Comparison of ENCODE assay signal across 8 mouse cellular contexts in genomic region chr7:127498407-127498806, GRCm38 (mm10). TPM values are rescaled to one million over a fixed set of nuclear protein-coding genes. Genes with fewer than 3 reads are reported as not detected.
A peak's percentile ranks its signal among the peaks of the same experiment; 100 is the strongest.
DNase-seq lines count a peak whose midpoint lies in the region; ATAC-seq and TF ChIP-seq lines count a peak whose summit lies in the region.
"Had no signal": no experiment of that assay in that cellular context is flagged by ENCODE, and none has a peak within 500 bp of the region (broad histone marks: within the 10 kb centered on the region; RNA-seq: fewer than 3 reads in every experiment).

No protein-coding gene starts in this region.

- no peak overlapping the region for H3K4me2 ChIP-seq in kidney, embryonic 15.5 days
- H3K4me2 ChIP-seq in liver, embryonic 13.5 days, result no peak overlapping the region
- H3K4me2 ChIP-seq: limb, embryonic 13.5 days had no signal

- no peak overlapping the region for H3K9ac ChIP-seq in kidney, embryonic 15.5 days
- no peak overlapping the region for H3K9ac ChIP-seq in MEL (ENCODE audit: control insufficient read depth, low read depth, low read length, poor library complexity, severe bottlenecking)
- H3K9ac ChIP-seq in liver, embryonic 13.5 days, result no peak overlapping the region
- H3K9ac ChIP-seq: limb, embryonic 13.5 days had no signal

- H3K9me3 ChIP-seq in kidney, embryonic 15.5 days (replicated peaks), result no peaks in the 10 kb centered on the region
- no peaks in the 10 kb centered on the region for H3K9me3 ChIP-seq in MEL (replicated peaks; ENCODE audit: insufficient read depth, low read length)
- H3K9me3 ChIP-seq in liver, embryonic 13.5 days (replicated peaks), result no peaks in the 10 kb centered on the region
- H3K9me3 ChIP-seq: limb, embryonic 13.5 days had no signal

- H3K79me2 ChIP-seq in MEL (ENCODE audit: control insufficient read depth, insufficient read depth, low read length, poor library complexity), result no peaks in the 10 kb centered on the region

- 44% methylated on average over 3 of the region's 3 CpGs for WGBS in kidney, adult 2 months
- WGBS in kidney, embryonic 15.5 days, result 34% methylated on average over 3 of the region's 3 CpGs
- 37% methylated on average over 3 of the region's 3 CpGs for WGBS in liver, embryonic 13.5 days (ENCODE audit: insufficient replicate concordance)

- no peaks in the 10 kb centered on the region for H3K36me3 ChIP-seq in kidney, adult 2 months (ENCODE audit: control insufficient read depth, insufficient read depth, low read length)
- no peaks in the 10 kb centered on the region for H3K36me3 ChIP-seq in kidney, embryonic 15.5 days
- H3K36me3 ChIP-seq in MEL (ENCODE audit: control insufficient read depth in 1 of 2, insufficient read depth in 2 of 2, low read length in 2 of 2), result no peaks in the 10 kb centered on the region; a peak in 1 of 4 replicates
- no peaks in the 10 kb centered on the region for H3K36me3 ChIP-seq in liver, embryonic 13.5 days
- H3K36me3 ChIP-seq: limb, embryonic 13.5 days had no signal

- TF ChIP-seq POLR2A in kidney, adult 2 months (IDR thresholded peaks at IDR 0.05; ENCODE audit: low read depth, low read length), result no peak
- TF ChIP-seq POLR2A in MEL (IDR thresholded peaks at IDR 0.05; ENCODE audit: control insufficient read depth in 1 of 2, insufficient read depth in 1 of 2, low read depth in 1 of 2, low read length in 2 of 2, poor library complexity in 1 of 2), result no peak

- no peak for TF ChIP-seq EP300 in MEL (IDR thresholded peaks at IDR 0.05; ENCODE audit: low read depth in 1 of 2, low read length in 2 of 2)

- peak; percentile 71 for TF ChIP-seq RAD21 in MEL (IDR thresholded peaks at IDR 0.05; ENCODE audit: low read depth, low read length)

- H3K27ac ChIP-seq in kidney, adult 2 months (ENCODE audit: insufficient read depth, low read depth, low read length), result no peak overlapping the region
- no peak overlapping the region for H3K27ac ChIP-seq in kidney, embryonic 15.5 days
- H3K27ac ChIP-seq in MEL (ENCODE audit: control insufficient read depth, low read depth, low read length), result no peak overlapping the region
- H3K27ac ChIP-seq in liver, embryonic 13.5 days, result no peak overlapping the region
- H3K27ac ChIP-seq: limb, embryonic 13.5 days had no signal

- peak; percentile 63 for DNase-seq in kidney, adult 2 months
- DNase-seq in MEL (ENCODE audit: low read depth, low spot score), result peak; percentile 72
- peak; percentile 40 for DNase-seq in c-Kit-positive CD71-positive TER-119-positive erythroid progenitor cells, embryonic 14.5 days (ENCODE audit: low spot score)
- DNase-seq in liver, embryonic 13.5 days, result peak; percentile 31
- DNase-seq in thymus, postnatal 0 days (ENCODE audit: low spot score), result peak; percentile 75
- no peak for DNase-seq in layer of hippocampus, adult 9-11 months

- H3K4me3 ChIP-seq in kidney, adult 2 months (ENCODE audit: insufficient read depth, low read depth, low read length), result no peak overlapping the region
- no peak overlapping the region for H3K4me3 ChIP-seq in kidney, embryonic 15.5 days (replicated peaks)
- no peak overlapping the region for H3K4me3 ChIP-seq in MEL (ENCODE audit: control insufficient read depth in 1 of 2, insufficient read depth in 1 of 2, low read depth in 2 of 2, low read length in 2 of 2)
- H3K4me3 ChIP-seq in liver, embryonic 13.5 days (replicated peaks), result no peak overlapping the region
- H3K4me3 ChIP-seq: limb, embryonic 13.5 days had no signal

- no peaks in the 10 kb centered on the region for H3K4me1 ChIP-seq in kidney, adult 2 months (ENCODE audit: control insufficient read depth, insufficient read depth, low read length)
- H3K4me1 ChIP-seq in kidney, embryonic 15.5 days, result no peaks in the 10 kb centered on the region
- H3K4me1 ChIP-seq in MEL (ENCODE audit: control insufficient read depth in 1 of 2, insufficient read depth in 2 of 2, low read length in 2 of 2), result no peaks in the 10 kb centered on the region
- no peaks in the 10 kb centered on the region for H3K4me1 ChIP-seq in liver, embryonic 13.5 days (replicated peaks)
- H3K4me1 ChIP-seq: limb, embryonic 13.5 days had no signal

- no peaks in the 10 kb centered on the region for H3K27me3 ChIP-seq in kidney, adult 2 months (replicated peaks; ENCODE audit: control insufficient read depth, insufficient read depth, low read length)
- no peaks in the 10 kb centered on the region for H3K27me3 ChIP-seq in kidney, embryonic 15.5 days
- no peaks in the 10 kb centered on the region for H3K27me3 ChIP-seq in MEL (ENCODE audit: control insufficient read depth in 1 of 2, insufficient read depth in 2 of 2, low read length in 2 of 2)
- no peaks in the 10 kb centered on the region for H3K27me3 ChIP-seq in liver, embryonic 13.5 days
- H3K27me3 ChIP-seq: limb, embryonic 13.5 days had no signal

- no peak for ATAC-seq in kidney, embryonic 15.5 days (replicated peaks; ENCODE audit: low FRiP score)
- 0 out of 2 replicates have a peak, but pooled peaks have one; percentile 51 for ATAC-seq in liver, embryonic 13.5 days (ENCODE audit: low read depth)

- TF ChIP-seq CTCF in kidney, adult 2 months (conservative IDR thresholded peaks at IDR 0.05; ENCODE audit: insufficient read depth, insufficient read length, low read depth, low read length), result peak; percentile 53
- peak; percentile 47 to 84 (median 61) for TF ChIP-seq CTCF in MEL (IDR thresholded peaks at IDR 0.05 in 2 of 3, conservative IDR thresholded peaks at IDR 0.05 in 1 of 3; ENCODE audit: control insufficient read depth in 1 of 3, insufficient read depth in 1 of 3, low read depth in 2 of 3, low read length in 3 of 3, poor library complexity in 1 of 3, severe bottlenecking in 1 of 3)

TF ChIP-seq in MEL, 35 proteins besides CTCF, POLR2A, EP300 and RAD21:
- no peak for TF ChIP-seq TCF12 (IDR thresholded peaks at IDR 0.05; ENCODE audit: low read depth, low read length)
- peak; percentile 56 for TF ChIP-seq ZC3H11A (IDR thresholded peaks at IDR 0.05; ENCODE audit: low read depth, low read length)
- peak; percentile 84 for TF ChIP-seq SMC3 (IDR thresholded peaks at IDR 0.05; ENCODE audit: low read depth, low read length)

RNA-seq across cellular contexts. Expression of gene Srcap, which starts 13.4 kb away (rescaled TPM):
- 17.0 and 18.6 TPM in 2 replicates for polyA plus RNA-seq in kidney, adult 2 months (2012; rRNA removed)
- 54.6 and 57.9 TPM in 2 replicates for polyA plus RNA-seq in kidney, embryonic 15.5 days (2015; fragmentation: Nextera tagmentation; extraction: Ambion mirVana)
- 20.3 and 22.3 TPM in 2 replicates for total RNA-seq in MEL (2012; rRNA removed)
- 10 to 100 TPM; 34.3 to 45.1 TPM for polyA plus RNA-seq in MEL (2012; ENCODE audit: insufficient read depth in 1 of 2, insufficient read length in 2 of 2, low read depth in 1 of 2, low replicate concordance in 2 of 2, missing spikeins in 1 of 2)
- polyA plus RNA-seq in liver, embryonic 13.5 days (2015; fragmentation: Nextera tagmentation; extraction: Ambion mirVana), result 12.6 and 14.5 TPM in 2 replicates
- 22.2 and 29.8 TPM in 2 replicates for polyA plus RNA-seq in thymus, postnatal 0 days (2015; fragmentation: Nextera tagmentation; extraction: Ambion mirVana)

RNA-seq across cellular contexts. Expression of gene Fbrs, which starts 19.4 kb away (rescaled TPM):
- 19.1 and 23.7 TPM in 2 replicates for polyA plus RNA-seq in kidney, adult 2 months (2012; rRNA removed)
- polyA plus RNA-seq in kidney, embryonic 15.5 days (2015; fragmentation: Nextera tagmentation; extraction: Ambion mirVana), result 10.2 and 11.9 TPM in 2 replicates
- 7.5 TPM in 2 replicates for total RNA-seq in MEL (2012; rRNA removed)
- 10 to 100 TPM in 1 of 2 experiments, not detected in 1; 53.3 TPM for polyA plus RNA-seq in MEL (2012; ENCODE audit: insufficient read depth in 1 of 2, insufficient read length in 2 of 2, low read depth in 1 of 2, low replicate concordance in 2 of 2, missing spikeins in 1 of 2)
- polyA plus RNA-seq in liver, embryonic 13.5 days (2015; fragmentation: Nextera tagmentation; extraction: Ambion mirVana), result 3.6 and 3.7 TPM in 2 replicates
- polyA plus RNA-seq in thymus, postnatal 0 days (2015; fragmentation: Nextera tagmentation; extraction: Ambion mirVana), result 14.6 and 20.0 TPM in 2 replicates

RNA-seq across cellular contexts. Expression of gene Gm42715, which starts 21.0 kb away (rescaled TPM):
- polyA plus RNA-seq in kidney, adult 2 months (2012; rRNA removed), result 12.5 and 13.1 TPM in 2 replicates
- 18.7 and 19.4 TPM in 2 replicates for polyA plus RNA-seq in kidney, embryonic 15.5 days (2015; fragmentation: Nextera tagmentation; extraction: Ambion mirVana)
- 9.0 and 12.0 TPM in 2 replicates for total RNA-seq in MEL (2012; rRNA removed)
- 10 to 100 TPM in 1 of 2 experiments, not detected in 1; 25.4 TPM for polyA plus RNA-seq in MEL (2012; ENCODE audit: insufficient read depth in 1 of 2, insufficient read length in 2 of 2, low read depth in 1 of 2, low replicate concordance in 2 of 2, missing spikeins in 1 of 2)
- 6.1 TPM in 2 replicates for polyA plus RNA-seq in liver, embryonic 13.5 days (2015; fragmentation: Nextera tagmentation; extraction: Ambion mirVana)
- 10.9 and 15.9 TPM in 2 replicates for polyA plus RNA-seq in thymus, postnatal 0 days (2015; fragmentation: Nextera tagmentation; extraction: Ambion mirVana)

RNA-seq across cellular contexts. Expression of gene Prr14, which starts 39.0 kb away (rescaled TPM):
- polyA plus RNA-seq in kidney, adult 2 months (2012; rRNA removed), result 58.7 and 62.6 TPM in 2 replicates
- polyA plus RNA-seq in kidney, embryonic 15.5 days (2015; fragmentation: Nextera tagmentation; extraction: Ambion mirVana), result 36.0 and 47.4 TPM in 2 replicates
- total RNA-seq in MEL (2012; rRNA removed), result 10.8 and 11.7 TPM in 2 replicates
- polyA plus RNA-seq in MEL (2012; ENCODE audit: insufficient read depth in 1 of 2, insufficient read length in 2 of 2, low read depth in 1 of 2, low replicate concordance in 2 of 2, missing spikeins in 1 of 2), result 10 to 100 TPM in 1 of 2 experiments, not detected in 1; 45.9 TPM
- polyA plus RNA-seq in liver, embryonic 13.5 days (2015; fragmentation: Nextera tagmentation; extraction: Ambion mirVana), result 19.4 and 24.0 TPM in 2 replicates
- polyA plus RNA-seq in thymus, postnatal 0 days (2015; fragmentation: Nextera tagmentation; extraction: Ambion mirVana), result 51.0 and 54.6 TPM in 2 replicates

RNA-seq across cellular contexts. Expression of gene Zfp689, which starts 49.4 kb away (rescaled TPM):
- polyA plus RNA-seq in kidney, adult 2 months (2012; rRNA removed), result 3.0 and 3.4 TPM in 2 replicates
- polyA plus RNA-seq in kidney, embryonic 15.5 days (2015; fragmentation: Nextera tagmentation; extraction: Ambion mirVana), result 8.1 and 8.9 TPM in 2 replicates
- total RNA-seq in MEL (2012; rRNA removed), result 4.0 and 4.9 TPM in 2 replicates
- 1 to 10 TPM in 1 of 2 experiments, not detected in 1; 7.2 TPM for polyA plus RNA-seq in MEL (2012; ENCODE audit: insufficient read depth in 1 of 2, insufficient read length in 2 of 2, low read depth in 1 of 2, low replicate concordance in 2 of 2, missing spikeins in 1 of 2)
- 2.2 and 2.4 TPM in 2 replicates for polyA plus RNA-seq in liver, embryonic 13.5 days (2015; fragmentation: Nextera tagmentation; extraction: Ambion mirVana)
- 4.3 and 4.7 TPM in 2 replicates for polyA plus RNA-seq in thymus, postnatal 0 days (2015; fragmentation: Nextera tagmentation; extraction: Ambion mirVana)
